Mouse (Mus musculus) 3134 (cell line): ENCODE data around the gene Itpr2.

ENCODE experiments used
- DNase-seq: peaks from one replicate; pipeline ENCODE4 v3.0.0-alpha.2; 2011; ENCODE audit warnings: low spot score; ENCODE audit not compliant: insufficient read length; ENCODE audit errors: extremely low read depth

The Itpr2 gene

DNA sequence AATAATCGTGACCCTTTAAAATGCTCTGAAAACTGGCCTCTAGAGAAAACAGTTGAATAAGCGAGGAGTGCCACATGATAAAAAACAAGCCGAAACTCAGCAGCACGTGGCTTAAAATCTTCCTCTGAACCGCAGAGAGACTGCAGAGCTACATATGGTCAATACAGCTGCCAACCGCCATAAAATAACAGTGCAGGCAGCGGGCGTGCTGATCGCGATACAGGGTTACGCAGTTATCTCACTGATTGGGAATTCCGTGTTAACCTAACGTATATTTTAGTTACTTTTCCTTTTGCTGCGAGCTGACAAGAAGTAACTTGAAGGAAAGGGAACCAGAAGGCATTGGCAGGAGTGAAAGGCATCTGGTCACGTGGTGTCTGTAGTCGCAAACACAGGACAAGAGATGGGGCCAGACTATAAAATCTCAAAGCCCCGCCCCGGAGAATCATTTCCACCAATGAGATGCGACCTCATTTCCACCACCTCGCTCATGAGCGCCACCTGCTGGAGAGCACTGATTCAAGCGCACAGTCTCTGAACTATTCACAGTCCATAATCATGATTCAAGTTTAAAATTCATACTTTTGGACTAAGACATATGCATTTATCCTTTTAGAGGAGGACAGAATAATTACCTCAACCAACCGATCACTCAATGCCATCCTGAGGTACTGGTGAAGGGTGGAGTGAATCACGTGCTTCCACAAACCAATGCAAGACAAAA, 220.7 kb downstream of the Itpr2 start:
- DNase-seq, result no peak

DNA sequence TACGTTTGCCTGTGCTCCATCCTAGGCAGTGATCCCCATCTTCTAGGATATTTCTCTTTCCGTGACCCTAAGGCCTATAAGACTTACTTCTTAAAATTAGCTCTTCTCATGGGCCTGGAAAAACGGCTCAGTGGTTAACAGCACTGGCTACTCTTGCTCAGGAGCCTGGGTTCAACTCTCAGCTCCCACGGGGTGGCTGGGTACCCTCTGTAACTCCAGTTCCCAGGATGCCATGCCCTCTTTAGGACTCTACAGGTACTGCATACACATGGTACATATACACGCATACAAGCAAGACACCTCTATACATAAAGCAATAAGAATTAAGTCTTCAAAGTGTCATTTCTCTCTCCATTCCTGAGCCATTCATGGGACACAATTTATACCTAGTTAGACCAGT, 228.8 kb downstream of the Itpr2 start:
- DNase-seq, result no peak

DNA sequence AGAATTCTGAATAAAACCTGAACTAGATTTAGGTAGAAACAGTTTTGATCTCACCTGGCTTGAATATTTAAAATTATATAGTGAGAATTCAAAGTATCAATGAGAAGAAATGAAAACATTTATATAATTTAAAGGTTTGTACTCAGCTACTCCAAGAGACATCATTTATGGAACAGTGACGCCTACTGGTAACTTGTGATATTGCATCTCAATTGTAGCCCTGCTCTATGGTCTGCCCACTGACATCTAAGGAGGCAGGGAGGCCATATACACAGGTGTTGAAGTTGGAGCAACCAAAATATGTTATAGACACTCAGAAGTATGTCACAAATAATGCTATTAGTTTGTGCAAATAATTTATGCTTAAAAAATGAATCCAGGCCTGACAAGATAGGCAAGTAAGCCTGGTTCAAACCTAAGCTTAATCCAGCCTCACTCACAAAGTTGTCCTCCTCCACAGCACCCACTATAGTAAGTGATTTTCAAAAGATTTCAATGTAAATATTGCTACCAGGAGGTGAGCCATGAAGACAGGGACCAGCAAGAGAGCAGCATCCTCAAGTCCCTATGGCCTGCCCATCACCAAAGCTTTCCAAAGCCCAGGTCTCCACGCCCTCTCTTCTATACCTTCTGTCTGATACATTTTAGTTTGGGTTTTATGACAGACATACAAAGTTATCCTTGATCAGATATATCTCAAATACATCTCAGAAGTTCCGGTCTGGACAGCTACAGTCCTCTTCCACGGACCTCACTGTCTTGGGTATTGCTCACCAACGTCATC, 229.6 kb downstream of the Itpr2 start:
- peak; percentile 20 for DNase-seq

DNA sequence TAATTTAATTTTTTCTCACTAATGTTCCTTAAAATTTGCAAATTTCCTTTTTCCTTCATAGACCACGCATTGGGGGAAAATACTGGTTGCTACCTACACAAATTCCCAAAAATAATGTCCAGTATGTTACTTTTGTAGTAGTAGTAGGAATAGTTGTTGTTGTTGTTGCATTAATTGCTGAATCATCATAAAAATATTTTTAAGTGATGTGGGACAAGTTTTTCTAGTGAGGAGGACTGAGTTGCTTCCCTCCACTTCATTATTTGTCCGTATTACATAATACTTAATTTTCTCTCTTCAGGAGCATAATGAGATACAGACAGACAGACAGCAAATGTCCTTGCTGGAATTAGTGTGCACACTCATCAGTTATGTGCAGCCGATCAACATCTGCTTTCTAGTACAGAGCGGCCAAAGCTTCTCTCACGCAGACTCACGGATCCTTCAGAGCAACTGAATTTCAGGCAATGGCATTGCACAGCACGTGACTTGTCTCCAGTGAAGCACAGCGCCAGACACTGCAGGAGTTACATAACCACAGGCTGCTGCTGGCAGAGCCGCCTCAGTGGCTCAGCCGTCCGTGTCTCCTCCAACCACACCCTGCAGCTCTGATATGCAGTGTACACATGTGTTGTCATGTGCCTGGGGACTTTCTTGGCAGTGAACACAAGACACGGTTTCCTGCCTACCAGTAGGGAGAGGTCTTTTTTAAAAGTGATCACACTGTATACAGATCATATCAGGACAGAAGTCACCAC, 231.1 kb downstream of the Itpr2 start:
- peak; percentile 70 for DNase-seq

DNA sequence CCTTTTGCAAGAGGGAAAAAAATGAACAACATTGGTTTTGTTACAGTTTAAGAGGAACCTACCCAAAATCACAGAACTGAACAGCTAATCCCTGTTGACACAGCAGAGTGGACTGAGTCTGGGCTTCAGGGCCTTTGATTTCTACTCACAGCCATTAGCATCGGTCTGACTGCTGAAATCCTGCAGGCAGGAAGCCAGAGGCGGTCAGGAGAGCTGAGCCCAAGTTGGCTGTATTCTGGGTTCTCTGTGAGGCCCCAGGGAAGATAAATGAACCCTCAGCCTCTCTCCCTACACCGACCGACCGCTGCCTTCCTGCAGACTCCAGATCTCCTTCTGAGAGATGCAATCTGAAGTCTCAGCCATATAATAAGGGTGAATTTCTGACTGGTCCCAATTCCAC, 231.9 kb downstream of the Itpr2 start:
- DNase-seq, result no peak

DNA sequence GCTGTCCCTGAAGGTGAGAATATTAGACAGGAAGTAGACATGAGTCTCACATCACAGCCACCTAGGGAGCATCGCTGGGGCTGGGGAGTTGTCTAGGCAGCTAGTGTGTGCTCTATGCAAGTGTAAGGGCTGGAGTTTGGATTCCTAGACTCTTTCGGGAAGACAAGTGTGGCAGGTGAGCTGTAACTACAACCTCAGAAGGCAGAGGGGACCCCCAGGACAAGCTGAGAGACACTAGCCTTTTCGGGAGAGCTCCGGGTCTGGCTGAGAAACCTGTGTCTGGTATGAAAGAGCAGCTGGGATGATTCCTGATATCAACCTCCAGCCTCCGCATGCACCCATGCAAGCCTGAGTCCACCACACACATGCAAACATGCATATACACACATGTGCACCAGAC, 232.7 kb downstream of the Itpr2 start:
- no peak for DNase-seq

DNA sequence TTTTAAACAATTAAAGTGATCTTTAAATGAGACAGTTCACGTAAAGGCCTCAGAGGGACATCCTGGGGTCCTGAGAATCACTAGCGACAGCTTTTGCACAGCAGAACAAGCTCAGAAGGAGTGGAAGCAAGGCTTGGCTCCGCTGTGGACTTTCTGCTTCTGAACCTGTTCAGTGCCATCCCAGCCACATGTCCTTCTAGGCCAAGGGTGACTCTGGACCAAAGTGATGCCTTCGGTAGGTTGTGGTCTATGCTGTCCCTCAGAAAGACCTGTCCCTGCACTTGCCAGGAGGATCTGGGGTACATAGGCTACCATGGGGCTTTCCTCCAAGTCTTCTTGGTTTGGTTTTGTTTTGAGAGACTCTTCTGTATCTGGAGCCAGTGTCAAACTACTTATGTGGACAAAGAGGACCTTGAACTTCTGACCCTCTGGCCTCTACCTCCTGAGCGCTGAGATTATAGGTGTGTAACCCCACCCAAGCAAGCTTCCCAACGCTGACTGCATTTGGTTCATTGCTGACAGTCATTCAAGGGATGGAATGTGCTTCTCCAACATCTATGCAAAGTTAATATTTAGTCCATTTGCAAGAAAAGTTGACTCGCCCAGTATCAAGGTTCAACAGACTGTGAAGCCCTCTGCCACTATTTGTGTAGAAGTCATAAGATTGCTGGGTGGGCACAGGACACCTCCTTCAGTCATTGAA, 241.2 kb downstream of the Itpr2 start:
- no peak for DNase-seq

DNA sequence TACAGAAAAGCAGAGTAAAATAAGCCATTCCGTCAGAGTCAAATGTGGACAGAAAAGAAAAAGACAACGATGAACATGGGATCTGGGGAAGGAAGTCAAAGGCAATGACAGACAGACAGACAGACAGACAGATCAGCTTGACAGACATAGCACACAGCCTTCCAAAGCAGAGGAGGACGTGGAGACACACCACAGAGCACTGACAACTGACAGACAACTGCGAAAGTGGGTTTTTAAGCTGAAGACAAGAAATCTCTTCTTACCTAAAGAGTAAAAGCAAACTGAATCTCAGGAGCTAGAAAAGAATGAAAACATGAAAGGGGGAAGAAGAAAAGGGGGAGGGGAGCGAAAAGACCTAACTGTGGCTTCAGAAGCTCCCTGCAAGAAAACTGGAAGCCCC, 243.3 kb downstream of the Itpr2 start:
- no peak for DNase-seq

DNA sequence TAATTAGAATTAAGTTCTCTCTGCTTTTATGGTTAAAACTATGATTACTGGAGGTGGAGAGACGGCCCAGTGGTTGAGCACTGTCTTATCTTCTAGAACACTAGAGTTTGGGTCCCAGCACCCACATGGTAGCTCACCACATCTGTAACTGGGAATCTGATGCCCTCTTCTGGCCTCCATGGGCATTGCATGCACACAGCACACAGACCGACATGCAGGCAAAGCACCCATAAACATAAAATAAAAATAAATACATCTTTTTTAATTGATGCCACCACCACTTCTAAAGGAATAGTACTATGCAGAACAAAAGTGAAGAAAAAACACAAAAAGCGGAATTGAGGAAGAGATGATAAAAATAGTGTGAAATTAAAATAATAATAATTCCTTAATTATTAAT, 243.8 kb downstream of the Itpr2 start:
- DNase-seq, result no peak

DNA sequence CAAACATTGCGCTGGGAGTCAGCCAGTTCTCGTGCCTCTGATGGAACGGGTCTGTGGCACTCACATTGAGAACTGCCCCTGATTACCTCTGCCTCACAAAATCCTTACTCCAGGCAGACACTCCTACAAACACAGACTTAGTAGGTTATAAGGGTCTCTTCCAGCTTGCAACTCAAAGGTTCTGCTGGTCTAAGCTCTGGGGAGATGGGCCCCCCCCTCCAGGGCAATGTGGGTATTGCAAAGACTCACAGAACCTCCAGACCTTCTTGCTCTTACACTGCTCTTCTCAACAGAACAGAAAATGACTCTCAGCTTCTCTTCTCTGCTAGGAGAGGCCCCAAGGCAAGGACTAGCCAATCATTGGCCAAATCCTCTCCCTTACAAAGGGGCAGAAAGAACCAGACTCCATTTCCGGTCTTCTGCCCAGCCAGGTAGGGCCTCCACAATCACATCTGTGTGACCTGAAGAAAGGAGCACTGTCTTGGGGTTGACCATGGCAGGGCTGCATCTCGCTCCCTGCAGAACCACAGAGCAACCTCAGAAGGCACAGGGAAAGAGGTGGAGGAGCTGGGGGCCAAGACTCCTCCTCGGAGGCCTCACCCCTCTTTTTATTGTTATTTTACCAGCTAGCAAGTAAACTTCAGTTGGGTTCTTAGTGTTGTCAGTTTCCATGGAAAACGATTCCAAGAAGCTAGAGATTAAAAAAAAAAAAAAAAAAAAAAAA, 244.9 kb downstream of the Itpr2 start:
- DNase-seq, result no peak

DNA sequence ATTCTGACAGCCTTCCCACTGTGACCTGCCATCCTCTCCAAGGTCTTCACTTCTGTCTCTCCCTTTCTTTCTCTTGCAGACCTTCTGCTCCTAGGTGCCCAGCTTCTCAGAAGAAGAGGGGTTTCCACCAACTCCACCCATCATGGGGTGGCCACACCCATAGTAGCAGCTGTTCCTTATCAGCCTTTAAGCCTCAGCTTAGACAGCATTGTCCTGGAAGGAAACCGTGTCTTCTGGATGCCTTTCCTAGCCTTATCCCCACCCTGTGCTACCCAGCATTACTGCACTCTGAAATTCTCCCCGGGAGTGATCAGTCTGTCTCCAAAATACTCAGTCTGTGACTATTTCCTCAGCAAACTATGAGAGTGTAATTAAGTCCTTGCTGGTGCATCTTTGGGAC, 245.6 kb downstream of the Itpr2 start:
- DNase-seq, result no peak

DNA sequence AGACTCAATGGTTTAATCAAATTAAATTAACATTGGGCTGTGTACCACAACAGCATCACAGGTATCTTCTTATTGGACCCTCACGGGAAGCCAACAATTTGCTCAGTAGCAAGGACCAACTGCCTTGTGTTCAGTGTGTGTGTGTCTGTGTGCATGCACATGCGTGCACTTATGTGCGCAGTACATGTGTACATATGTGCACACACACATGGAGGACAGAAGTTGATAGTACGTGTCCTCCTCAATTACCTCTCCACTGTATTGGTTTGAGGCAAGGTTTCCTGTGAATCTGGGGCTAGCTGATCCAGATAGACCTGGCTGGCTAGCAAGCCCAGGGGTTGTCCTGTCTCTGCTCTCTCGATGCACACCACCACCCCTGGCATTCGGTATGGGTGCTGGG, 246.4 kb downstream of the Itpr2 start:
- no peak for DNase-seq

DNA sequence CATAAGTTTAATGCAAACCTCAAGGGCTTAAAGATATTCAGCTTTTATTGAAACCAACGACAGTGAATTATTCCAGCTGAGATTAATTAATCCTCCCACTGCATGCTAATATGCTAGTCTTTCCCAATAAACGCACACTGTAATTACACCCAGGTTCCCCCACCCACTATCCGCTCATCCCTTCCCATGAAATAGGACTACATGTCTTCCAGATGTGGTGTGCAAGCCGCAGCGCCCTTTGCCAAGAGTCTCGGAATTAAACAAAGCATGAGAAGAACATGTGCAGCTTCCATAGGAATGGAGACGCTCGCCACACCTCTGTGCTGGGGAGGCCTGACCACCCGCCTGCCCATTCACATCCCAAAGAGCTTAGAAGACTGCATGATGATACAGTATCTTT, 247.1 kb downstream of the Itpr2 start:
- no peak for DNase-seq

DNA sequence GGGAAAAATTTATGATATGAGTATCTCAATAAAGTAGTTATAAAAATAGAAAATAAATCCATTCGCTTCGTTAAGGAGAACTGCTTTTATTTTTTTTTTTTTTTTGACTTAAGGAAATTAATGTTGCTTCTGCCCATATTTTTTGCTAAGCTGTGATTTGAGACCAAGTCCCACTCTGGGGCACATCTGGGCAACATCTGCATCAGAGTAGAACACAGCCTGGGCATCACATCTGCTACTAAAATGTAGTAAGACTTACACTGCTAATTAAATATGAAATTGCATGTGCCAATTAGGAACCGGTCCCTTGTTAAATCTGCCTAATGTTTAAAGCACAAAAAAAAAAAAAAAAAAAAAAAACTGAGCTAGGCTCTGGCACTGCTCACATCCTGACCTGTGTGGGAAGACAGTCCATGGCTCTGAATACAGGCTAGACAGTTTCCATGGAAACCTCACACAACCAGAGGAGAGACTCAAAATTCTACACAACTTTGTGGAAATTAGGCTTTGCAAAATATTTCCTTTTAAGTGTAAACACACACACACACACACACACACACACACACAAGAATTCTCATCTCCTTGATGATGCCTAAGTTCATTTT, 247.7 kb downstream of the Itpr2 start:
- no peak for DNase-seq

DNA sequence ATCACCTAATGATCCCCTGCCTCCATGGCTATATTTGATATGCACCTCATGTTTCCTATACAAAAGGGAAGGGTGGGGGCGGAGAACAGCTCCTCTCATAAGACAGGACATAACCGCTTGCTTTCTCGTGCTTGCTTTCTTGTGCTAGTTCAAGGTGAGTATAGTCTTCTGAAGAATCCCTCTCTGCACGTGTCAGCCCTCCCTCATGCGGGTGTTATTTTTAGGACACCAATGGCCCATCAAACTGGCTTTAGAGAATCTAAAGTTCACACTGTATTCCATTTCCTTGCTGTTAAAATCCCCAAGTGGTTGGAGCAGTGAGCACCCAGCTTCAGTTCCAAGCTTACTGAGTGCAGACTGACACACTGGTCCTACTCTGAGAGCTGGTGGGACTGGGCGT, 252.9 kb downstream of the Itpr2 start:
- no peak for DNase-seq

DNA sequence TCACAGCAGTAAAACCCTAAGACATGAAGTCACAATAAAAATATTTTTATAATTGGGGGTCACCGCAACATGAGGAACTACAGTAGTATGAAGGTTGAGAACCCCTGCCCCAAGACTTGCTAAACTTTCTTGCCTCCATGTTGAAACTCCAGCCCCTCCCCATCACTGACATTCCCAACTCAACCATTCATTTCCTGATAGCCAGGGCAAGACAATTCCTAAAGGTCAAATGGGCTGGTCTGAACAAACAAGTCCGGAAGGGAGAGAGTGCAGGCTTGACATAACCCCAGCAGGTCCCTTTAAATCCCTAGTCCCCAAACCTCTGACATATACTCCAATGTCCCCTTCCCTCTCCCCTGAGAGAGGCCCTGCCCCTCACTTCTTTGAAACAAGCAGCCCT, 253.7 kb downstream of the Itpr2 start:
- DNase-seq, result no peak

DNA sequence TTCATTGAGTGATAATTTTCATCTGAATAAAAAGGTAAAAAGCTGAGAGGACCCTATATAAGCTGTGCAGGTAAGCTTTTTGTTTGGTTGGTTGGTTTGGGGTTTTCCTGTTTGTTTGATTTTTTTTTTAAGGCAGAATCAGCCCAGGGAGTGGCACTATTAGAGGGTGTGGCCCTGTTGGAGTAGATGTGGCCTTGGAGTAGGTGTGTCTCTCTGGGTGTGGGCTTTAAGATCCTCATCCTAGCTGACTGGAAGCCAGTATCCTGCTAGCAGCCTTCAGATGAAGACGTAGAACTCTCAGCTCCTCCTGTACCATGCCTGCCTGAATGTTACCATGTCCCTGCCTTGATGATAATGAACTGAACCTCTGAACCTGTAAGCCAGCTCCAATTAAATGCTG, 254.1 kb downstream of the Itpr2 start:
- no peak for DNase-seq

DNA sequence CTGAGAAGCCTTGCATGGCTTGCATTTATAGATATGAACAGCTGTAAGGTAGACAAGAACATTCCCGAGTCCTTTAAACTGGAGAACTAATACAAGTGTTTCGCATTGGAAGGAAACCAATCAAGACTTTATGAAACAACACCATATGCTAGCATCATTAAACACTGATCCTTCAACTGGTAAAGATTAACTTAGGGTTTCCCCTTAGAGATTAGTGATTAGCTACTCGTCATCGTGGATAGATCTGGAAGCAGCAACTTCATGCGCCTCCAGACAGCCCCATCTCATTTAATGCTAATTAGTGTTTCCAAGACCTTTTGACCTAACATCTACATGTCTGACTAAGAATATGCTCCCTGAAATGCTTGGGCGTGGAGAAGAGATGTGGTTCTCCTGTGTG, 255.7 kb downstream of the Itpr2 start:
- DNase-seq, result no peak

DNA sequence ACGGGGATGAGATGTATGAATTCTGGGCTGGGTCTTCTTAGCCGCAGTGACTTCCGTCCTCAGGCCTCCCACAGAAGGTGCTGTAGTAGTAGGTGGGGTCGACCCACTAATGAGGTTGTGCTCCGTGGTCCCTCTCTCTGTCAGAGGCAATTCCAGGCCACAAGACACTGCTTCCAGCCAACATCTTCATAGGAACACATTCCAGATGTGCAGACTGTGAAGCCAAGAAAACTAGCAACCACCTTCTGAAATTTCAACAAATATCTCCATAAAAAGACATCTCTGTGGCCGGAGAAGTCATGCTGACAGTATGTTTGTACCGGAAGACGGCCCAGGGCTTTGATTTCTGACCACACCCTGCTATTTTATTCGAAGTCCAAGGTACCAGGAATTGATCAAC, 256.1 kb downstream of the Itpr2 start:
- no peak for DNase-seq

DNA sequence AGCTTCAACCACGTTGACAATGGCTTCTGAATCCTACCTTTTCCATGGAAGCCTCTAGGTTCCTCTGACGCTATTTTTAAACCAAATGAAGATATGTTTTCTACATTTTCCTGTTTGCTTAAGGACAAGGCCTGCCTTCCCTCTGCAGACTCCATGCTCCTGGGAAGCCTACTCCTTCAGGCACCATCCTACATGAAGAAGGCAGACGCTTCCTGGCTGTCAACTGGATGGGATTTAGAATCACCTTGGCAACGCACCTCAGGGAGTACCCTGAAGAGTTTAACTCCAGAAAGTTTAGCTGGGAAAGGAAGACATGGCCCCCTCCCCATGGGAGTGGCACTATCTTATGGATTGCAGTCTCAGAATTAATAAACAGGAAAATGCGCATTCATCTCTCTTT, 259.0 kb downstream of the Itpr2 start:
- DNase-seq, result no peak
